Mouse (Mus musculus) embryonic facial prominence, embryonic 11.5 days (tissue): ENCODE results near the gene Lama1. TPM values are rescaled to one million over a fixed set of nuclear protein-coding genes. Genes with fewer than 3 reads are reported as not detected.

Experiments used
- ATAC-seq: fragments of 200-750 bp; cut with Nextera tagmentation; replicated peaks from 2 replicates; pipeline ENCODE4 v1.8.0; 2017; ENCODE audit warnings: low read depth; ENCODE audit not compliant: insufficient number of reproducible peaks, low FRiP score, low TSS enrichment
- DNase-seq: peaks from one replicate; pipeline ENCODE4 v3.0.0-alpha.2; 2015; ENCODE audit warnings: low spot score
- H3K27ac ChIP-seq: fragments of 300-500 bp; sonication (generic); replicated peaks from 2 replicates; pipeline ENCODE4 v1.5.1; 2014; ENCODE audit warnings: mild to moderate bottlenecking, low read depth, low read length, control low read depth
- H3K27me3 ChIP-seq: fragments of 300-500 bp; sonication (generic); 2 replicates; pipeline ENCODE4 v1.6.1; 2014; ENCODE audit warnings: mild to moderate bottlenecking, low read length, moderate library complexity, mixed read lengths; ENCODE audit not compliant: control insufficient read depth, insufficient read depth
- H3K36me3 ChIP-seq: fragments of 300-500 bp; sonication (generic); replicated peaks from 2 replicates; pipeline ENCODE4 v1.6.1; 2014; ENCODE audit warnings: low read depth, mild to moderate bottlenecking, low read length, moderate library complexity, mixed read lengths; ENCODE audit not compliant: control insufficient read depth, insufficient read depth
- H3K4me1 ChIP-seq: fragments of 300-500 bp; sonication (generic); 2 replicates; pipeline ENCODE4 v1.6.1; 2014; ENCODE audit warnings: low read length, mixed read lengths; ENCODE audit not compliant: control insufficient read depth, insufficient read depth
- H3K4me2 ChIP-seq: fragments of 300-500 bp; sonication (generic); 2 replicates; pipeline ENCODE4 v1.6.1; 2014; ENCODE audit warnings: low read depth, mild to moderate bottlenecking, control low read depth, low read length, moderate library complexity
- H3K4me3 ChIP-seq: fragments of 300-500 bp; sonication (generic); 2 replicates; pipeline ENCODE4 v1.5.1; 2014; ENCODE audit warnings: low read depth, low read length, control low read depth
- H3K9ac ChIP-seq: fragments of 300-500 bp; sonication (generic); replicated peaks from 2 replicates; pipeline ENCODE4 v1.6.1; 2014; ENCODE audit warnings: mild to moderate bottlenecking, control low read depth, low read length
- H3K9me3 ChIP-seq: fragments of 300-500 bp; sonication (generic); replicated peaks from 2 replicates; pipeline ENCODE4 v1.6.1; 2016; ENCODE audit warnings: mild to moderate bottlenecking, low read length, inconsistent platforms, mixed read lengths; ENCODE audit not compliant: control insufficient read depth
- WGBS: fragments of 180-500 bp; shearing (Covaris S2); extraction: QIAGEN DNeasy Blood & Tissue Kit; methylation state at CpG from one replicate; pipeline ENCODE4 v1.1.7; 2014; 5-methylcytosine and 5-hydroxymethylcytosine counted together
- polyA plus RNA-seq: library from polyadenylated mRNA; unstranded; fragments of >200 nt; fragmentation: Nextera tagmentation; extraction: Ambion mirVana; gene quantifications from 2 replicates; pipeline ENCODE4 v1.2.1, GENCODE M21; 2014

Gene Lama1
- polyA plus RNA-seq, 1 experiment from 2014 or later = 9.4 TPM

DNA sequence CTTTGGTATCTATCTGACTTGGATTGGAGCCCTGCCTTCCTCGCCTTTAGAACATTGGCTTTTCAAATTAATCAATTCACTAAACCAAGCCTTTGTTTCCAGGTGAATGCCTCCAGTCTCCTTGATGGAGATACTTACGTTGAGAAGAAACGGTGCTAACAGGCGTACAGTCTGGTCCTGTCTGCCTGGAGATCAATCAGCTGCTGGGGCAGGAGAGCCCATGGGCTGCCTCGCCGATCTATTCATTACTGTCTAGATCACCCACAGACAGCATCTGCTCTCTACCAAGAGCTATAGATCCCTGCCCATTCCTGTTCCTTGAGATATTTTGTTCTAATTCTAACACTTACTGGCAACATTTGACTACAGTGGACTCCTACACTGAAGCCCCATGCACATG is 9.6 kb upstream of the Lama1 start:
- DNase-seq = no peak
- Histone ChIP-seq H3K36me3 (no peaks in the 10 kb centered on the region), H3K27ac (no peak overlapping the region), H3K9me3 (no peaks in the 10 kb centered on the region), H3K4me1 (no peaks in the 10 kb centered on the region), H3K27me3 (no peaks in the 10 kb centered on the region), H3K4me2 (no peak overlapping the region), H3K4me3 (no peak overlapping the region), H3K9ac (no peak overlapping the region)
- no peak for ATAC-seq
- 76% methylated on average over 6 of the region's 6 CpGs for WGBS

DNA sequence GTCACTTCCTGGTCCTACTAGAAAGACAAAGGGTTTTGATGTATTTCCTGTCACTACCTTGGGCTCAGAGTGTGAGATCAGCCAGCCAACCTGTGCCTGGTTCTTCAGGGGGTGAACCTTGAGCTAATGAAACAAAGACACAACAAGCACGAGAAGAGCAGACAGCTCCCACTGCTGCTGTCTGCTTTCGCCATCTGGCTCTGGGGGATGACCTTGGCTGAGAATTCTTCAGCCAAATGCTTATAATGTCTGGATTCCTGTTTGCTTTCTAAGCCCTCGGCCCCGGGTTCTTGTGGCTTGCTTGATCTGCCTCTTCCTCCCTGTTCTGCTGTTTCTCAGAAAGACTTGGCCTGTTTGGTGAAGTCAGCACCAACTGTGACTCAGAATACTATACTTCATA is 6.4 kb upstream of the Lama1 start:
- Histone ChIP-seq H3K4me3 (no peak overlapping the region), H3K36me3 (no peaks in the 10 kb centered on the region), H3K9me3 (no peaks in the 10 kb centered on the region), H3K4me2 (no peak overlapping the region), H3K9ac (no peak overlapping the region), H3K4me1 (no peaks in the 10 kb centered on the region), H3K27me3 (no peaks in the 10 kb centered on the region), H3K27ac (no peak overlapping the region)
- no peak for ATAC-seq
- DNase-seq = no peak
- WGBS = 64% methylated on average over 4 of the region's 4 CpGs

DNA sequence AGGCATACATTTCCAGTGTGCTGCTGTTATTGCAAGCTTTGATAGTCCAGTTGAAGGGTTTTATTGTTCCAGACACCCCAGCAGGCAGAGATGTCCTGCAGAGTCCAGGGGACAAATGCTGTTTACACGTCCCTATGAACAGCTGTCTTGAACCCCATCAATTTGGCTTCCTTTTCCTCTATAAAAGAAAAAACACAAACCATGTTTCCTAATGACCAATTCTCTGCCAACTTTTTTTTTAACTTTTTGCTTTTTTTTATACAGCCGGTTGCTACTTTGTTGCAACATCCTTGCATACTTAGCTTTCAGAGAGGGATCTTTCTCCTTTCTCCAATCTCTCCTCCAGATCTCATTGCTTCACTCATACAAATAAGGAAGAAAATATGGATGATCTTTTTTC is 4.4 kb upstream of the Lama1 start:
- DNase-seq (no peak), ATAC-seq (no peak)
- H3K4me2 ChIP-seq = no peak overlapping the region
- no peak overlapping the region for H3K27ac ChIP-seq
- H3K9ac ChIP-seq = no peak overlapping the region
- no peaks in the 10 kb centered on the region for H3K36me3 ChIP-seq
- 66% methylated on average over 2 of the region's 2 CpGs for whole genome bisulfite sequencing
- no peaks in the 10 kb centered on the region for H3K9me3 ChIP-seq
- H3K27me3 ChIP-seq = no peaks in the 10 kb centered on the region
- no peak overlapping the region for H3K4me3 ChIP-seq
- no peaks in the 10 kb centered on the region for H3K4me1 ChIP-seq

- no peak for DNase-seq
- WGBS = 58% methylated on average over 3 of the region's 3 CpGs
- no peak overlapping the region for H3K4me2 ChIP-seq
Observed at GRCm38 (mm10) chr17:67693861-67694260, 3.2 kb upstream of the Lama1 start.

DNA sequence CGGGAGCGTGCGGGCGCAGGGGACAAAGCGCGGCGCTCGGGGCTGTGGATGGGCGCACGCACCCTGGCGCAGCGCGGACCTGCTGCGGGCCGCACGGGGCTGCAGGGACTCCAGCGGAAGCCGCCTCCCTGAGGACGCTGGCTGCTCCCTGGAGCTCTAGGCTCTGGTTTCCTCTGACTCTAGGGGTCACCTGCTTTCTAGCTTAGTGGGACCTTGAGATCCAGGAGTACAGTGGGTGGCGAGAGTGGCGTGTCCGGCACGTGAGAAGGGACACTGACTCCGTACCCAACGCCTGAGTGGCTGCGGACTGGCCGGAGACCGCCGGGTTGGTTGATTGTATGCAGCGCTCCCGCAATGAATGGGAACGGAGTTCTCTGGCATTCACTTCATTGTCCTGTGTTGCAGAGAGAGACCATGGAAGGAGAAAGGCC is 417 bp downstream of the Lama1 start:
- no peaks in the 10 kb centered on the region for H3K4me1 ChIP-seq
- peak overlapping the region; percentile 81 for H3K9ac ChIP-seq
- no peaks in the 10 kb centered on the region for H3K36me3 ChIP-seq
- peak; percentile 45 for DNase-seq
- H3K27ac ChIP-seq = peak overlapping the region; percentile 43
- under 1% methylated on average over 29 of the region's 32 CpGs for WGBS
- peak overlapping the region; percentile 97 for H3K4me2 ChIP-seq
- peak overlapping the region; percentile 78 for H3K4me3 ChIP-seq
- H3K9me3 ChIP-seq = no peaks in the 10 kb centered on the region
- H3K27me3 ChIP-seq = no peaks in the 10 kb centered on the region
- ATAC-seq = peak; percentile 55

More at GRCm38 (mm10) chr17:67693861-67694260, 3.2 kb upstream of the Lama1 start:
- Histone ChIP-seq H3K4me1 (no peaks in the 10 kb centered on the region), H3K4me3 (no peak overlapping the region), H3K36me3 (no peaks in the 10 kb centered on the region), H3K9me3 (no peaks in the 10 kb centered on the region), H3K27ac (no peak overlapping the region), H3K27me3 (no peaks in the 10 kb centered on the region), H3K9ac (no peak overlapping the region)
- no peak for ATAC-seq

GRCm38 (mm10) chr17:67698301-67698700 is 1.2 kb downstream of the Lama1 start:
- ATAC-seq = peak; percentile 50

GRCm38 (mm10) chr17:67701761-67702160 is 4.7 kb downstream of the Lama1 start:
- no peak overlapping the region for H3K4me2 ChIP-seq
- H3K36me3 ChIP-seq = no peaks in the 10 kb centered on the region
- H3K9me3 ChIP-seq = no peaks in the 10 kb centered on the region
- no peak overlapping the region for H3K27ac ChIP-seq
- WGBS = 39% methylated on average over 8 of the region's 9 CpGs
- no peak overlapping the region for H3K9ac ChIP-seq
- no peak overlapping the region for H3K4me3 ChIP-seq
- no peaks in the 10 kb centered on the region for H3K27me3 ChIP-seq
- DNase-seq = no peak
- H3K4me1 ChIP-seq = no peaks in the 10 kb centered on the region; the same call in 1 of the 2 replicates
- ATAC-seq = no peak

More at GRCm38 (mm10) chr17:67698301-67698700, 1.2 kb downstream of the Lama1 start:
- WGBS = 2% methylated on average over 13 of the region's 13 CpGs
- Histone ChIP-seq H3K9me3 (no peaks in the 10 kb centered on the region), H3K4me3 (peak overlapping the region; percentile 78), H3K4me1 (no peaks in the 10 kb centered on the region), H3K9ac (0 out of 2 replicates have a peak overlapping the region, but pooled peaks have one; percentile 0), H3K36me3 (no peaks in the 10 kb centered on the region), H3K4me2 (peak overlapping the region; percentile 97), H3K27me3 (no peaks in the 10 kb centered on the region), H3K27ac (no peak overlapping the region)
- DNase-seq = peak; percentile 68

- DNase-seq (no peak), ATAC-seq (no peak)
- Histone ChIP-seq H3K9me3 (no peaks in the 10 kb centered on the region), H3K9ac (no peak overlapping the region), H3K27ac (no peak overlapping the region), H3K36me3 (no peaks in the 10 kb centered on the region), H3K4me3 (no peak overlapping the region), H3K4me1 (no peaks in the 10 kb centered on the region; the same call in none of the 2 replicates), H3K27me3 (no peaks in the 10 kb centered on the region), H3K4me2 (no peak overlapping the region)
- 49% methylated on average over 3 of the region's 3 CpGs for WGBS
Observed at GRCm38 (mm10) chr17:67702941-67703340, 5.9 kb downstream of the Lama1 start.
